Mouse (Mus musculus) hindbrain, embryonic 15.5 days (tissue): ENCODE measurements at regions not wholly inside any gene's neighbourhood (a gene's known extent, or its start where the extent isn't known, plus 50 kb on each side); places are given as distances from the start of the nearest gene placed in this dataset.

Experiments used
- ATAC-seq: fragments of 200-750 bp; cut with Nextera tagmentation; 2 replicates; pipeline ENCODE4 v1.8.0; 2017; ENCODE audit warnings: low read depth, moderate number of reproducible peaks, moderate TSS enrichment; ENCODE audit not compliant: low FRiP score
- H3K27ac ChIP-seq: fragments of 300-500 bp; sonication (generic); replicated peaks from 2 replicates; pipeline ENCODE4 v1.5.1; 2015; ENCODE audit warnings: mild to moderate bottlenecking, inconsistent platforms
- H3K27me3 ChIP-seq: fragments of 300-500 bp; sonication (generic); 2 replicates; pipeline ENCODE4 v1.6.1; 2015; ENCODE audit warnings: control low read depth, inconsistent platforms
- H3K36me3 ChIP-seq: fragments of 300-500 bp; sonication (generic); 2 replicates; pipeline ENCODE4 v1.6.1; 2015; ENCODE audit warnings: control low read depth, inconsistent platforms
- H3K4me1 ChIP-seq: fragments of 300-500 bp; sonication (generic); replicated peaks from 2 replicates; pipeline ENCODE4 v1.6.1; 2015; ENCODE audit warnings: control low read depth, inconsistent platforms
- H3K4me2 ChIP-seq: fragments of 300-500 bp; sonication (generic); 2 replicates; pipeline ENCODE4 v1.6.1; 2015; ENCODE audit warnings: moderate library complexity, mild to moderate bottlenecking, inconsistent platforms
- H3K4me3 ChIP-seq: fragments of 300-500 bp; sonication (generic); 2 replicates; pipeline ENCODE4 v1.5.1; 2015; ENCODE audit warnings: mild to moderate bottlenecking, inconsistent platforms
- H3K9ac ChIP-seq: fragments of 300-500 bp; sonication (generic); 2 replicates; pipeline ENCODE4 v1.6.1; 2015; ENCODE audit warnings: inconsistent platforms
- H3K9me3 ChIP-seq: fragments of 300-500 bp; sonication (generic); 2 replicates; pipeline ENCODE4 v1.6.1; 2016; ENCODE audit warnings: control low read depth, inconsistent platforms
- WGBS: fragments of 180-500 bp; shearing (Covaris S2); methylation state at CpG from one replicate; pipeline ENCODE4 v1.1.7; 2015; 5-methylcytosine and 5-hydroxymethylcytosine counted together

DNA sequence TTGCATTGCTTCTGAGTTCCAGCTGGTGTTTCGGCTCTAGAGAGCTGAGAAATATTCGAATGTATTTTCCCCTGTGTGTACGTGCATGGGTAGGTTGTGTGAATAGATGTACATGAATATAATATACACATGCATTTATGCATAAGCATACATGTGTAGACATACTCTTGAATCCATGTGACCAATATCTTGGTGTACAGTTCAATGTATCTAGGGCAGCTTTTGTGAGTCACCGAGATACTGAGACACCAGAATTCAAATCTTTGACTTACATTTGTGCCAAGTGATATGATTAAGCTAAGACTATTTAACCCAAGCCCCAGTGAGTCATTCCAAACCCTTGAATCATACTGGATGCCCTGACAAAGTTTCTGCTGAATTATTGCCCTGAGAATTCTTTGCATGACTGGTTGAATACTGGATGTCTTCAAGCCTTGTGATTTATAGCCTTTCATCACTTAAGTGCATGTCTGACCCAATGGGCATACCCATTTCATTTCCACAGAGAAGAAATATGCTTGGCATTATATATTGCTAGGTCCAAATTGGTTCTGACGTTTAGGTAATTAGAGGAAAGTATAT, 103.3 kb upstream of the Tsc22d2 start:
- Histone ChIP-seq H3K36me3 (no peaks in the 10 kb centered on the region), H3K9ac (no peak overlapping the region), H3K4me1 (no peaks in the 10 kb centered on the region), H3K9me3 (no peaks in the 10 kb centered on the region), H3K4me2 (no peak overlapping the region), H3K4me3 (no peak overlapping the region), H3K27me3 (no peaks in the 10 kb centered on the region), H3K27ac (no peak overlapping the region)
- WGBS = 90% methylated on average over 5 of the region's 5 CpGs
- ATAC-seq = no peak

- H3K27me3 ChIP-seq = no peaks in the 10 kb centered on the region
- 59% methylated on average over 6 of the region's 6 CpGs for WGBS
- H3K9ac ChIP-seq = no peak overlapping the region
- H3K4me3 ChIP-seq = no peak overlapping the region
- H3K27ac ChIP-seq = no peak overlapping the region
- no peaks in the 10 kb centered on the region for H3K9me3 ChIP-seq
- no peak for ATAC-seq
- H3K4me2 ChIP-seq = no peak overlapping the region
- H3K4me1 ChIP-seq = no peaks in the 10 kb centered on the region
- H3K36me3 ChIP-seq = no peaks in the 10 kb centered on the region
Observed at GRCm38 (mm10) chr3:58312623-58313022, 101.9 kb upstream of the Tsc22d2 start.

GRCm38 (mm10) chr3:58315236-58315635, 99.3 kb upstream of the Tsc22d2 start:
- Histone ChIP-seq H3K4me2 (no peak overlapping the region), H3K27me3 (no peaks in the 10 kb centered on the region), H3K4me1 (no peaks in the 10 kb centered on the region), H3K9ac (no peak overlapping the region), H3K27ac (no peak overlapping the region), H3K36me3 (no peaks in the 10 kb centered on the region), H3K4me3 (no peak overlapping the region), H3K9me3 (no peaks in the 10 kb centered on the region)
- ATAC-seq = no peak
- 89% methylated on average over 6 of the region's 6 CpGs for WGBS

- Histone ChIP-seq H3K9me3 (no peaks in the 10 kb centered on the region), H3K4me2 (no peak overlapping the region), H3K36me3 (no peaks in the 10 kb centered on the region), H3K9ac (no peak overlapping the region), H3K4me1 (no peaks in the 10 kb centered on the region), H3K27ac (no peak overlapping the region), H3K4me3 (no peak overlapping the region), H3K27me3 (no peaks in the 10 kb centered on the region)
- no peak for ATAC-seq
- WGBS = 52% methylated on average over 2 of the region's 2 CpGs
Observed at GRCm38 (mm10) chr3:58317240-58317639, 97.3 kb upstream of the Tsc22d2 start.

- H3K9ac ChIP-seq = no peak overlapping the region
- no peaks in the 10 kb centered on the region for H3K9me3 ChIP-seq
- H3K27ac ChIP-seq = no peak overlapping the region
- WGBS = 87% methylated on average over 2 of the region's 2 CpGs
- H3K36me3 ChIP-seq = no peaks in the 10 kb centered on the region
- H3K4me3 ChIP-seq = no peak overlapping the region
- ATAC-seq = no peak
- no peaks in the 10 kb centered on the region for H3K27me3 ChIP-seq
- H3K4me2 ChIP-seq = no peak overlapping the region
- H3K4me1 ChIP-seq = no peaks in the 10 kb centered on the region
Observed at GRCm38 (mm10) chr3:58318756-58319155, 95.8 kb upstream of the Tsc22d2 start.

- Histone ChIP-seq H3K4me2 (no peak overlapping the region), H3K9me3 (no peaks in the 10 kb centered on the region), H3K9ac (no peak overlapping the region), H3K27ac (no peak overlapping the region), H3K36me3 (no peaks in the 10 kb centered on the region), H3K27me3 (no peaks in the 10 kb centered on the region), H3K4me1 (no peaks in the 10 kb centered on the region), H3K4me3 (no peak overlapping the region)
- 82% methylated on average over 1 of the region's 1 CpGs for WGBS
- no peak for ATAC-seq
Observed at GRCm38 (mm10) chr3:58319463-58319862, 95.1 kb upstream of the Tsc22d2 start.

GRCm38 (mm10) chr3:58320812-58321211, 93.7 kb upstream of the Tsc22d2 start:
- no peak overlapping the region for H3K27ac ChIP-seq
- no peaks in the 10 kb centered on the region for H3K36me3 ChIP-seq
- no peaks in the 10 kb centered on the region for H3K27me3 ChIP-seq
- no peak overlapping the region for H3K4me3 ChIP-seq
- H3K4me2 ChIP-seq = no peak overlapping the region
- no peak overlapping the region for H3K9ac ChIP-seq
- H3K4me1 ChIP-seq = no peaks in the 10 kb centered on the region
- no peaks in the 10 kb centered on the region for H3K9me3 ChIP-seq
- 81% methylated on average over 4 of the region's 4 CpGs for WGBS
- ATAC-seq = no peak

GRCm38 (mm10) chr3:58322322-58322721, 92.2 kb upstream of the Tsc22d2 start:
- no peak for ATAC-seq
- Histone ChIP-seq H3K27ac (no peak overlapping the region), H3K9ac (no peak overlapping the region), H3K36me3 (no peaks in the 10 kb centered on the region), H3K27me3 (no peaks in the 10 kb centered on the region), H3K4me3 (no peak overlapping the region), H3K4me1 (no peaks in the 10 kb centered on the region), H3K9me3 (no peaks in the 10 kb centered on the region), H3K4me2 (no peak overlapping the region)
- WGBS = 95% methylated on average over 1 of the region's 1 CpGs

DNA sequence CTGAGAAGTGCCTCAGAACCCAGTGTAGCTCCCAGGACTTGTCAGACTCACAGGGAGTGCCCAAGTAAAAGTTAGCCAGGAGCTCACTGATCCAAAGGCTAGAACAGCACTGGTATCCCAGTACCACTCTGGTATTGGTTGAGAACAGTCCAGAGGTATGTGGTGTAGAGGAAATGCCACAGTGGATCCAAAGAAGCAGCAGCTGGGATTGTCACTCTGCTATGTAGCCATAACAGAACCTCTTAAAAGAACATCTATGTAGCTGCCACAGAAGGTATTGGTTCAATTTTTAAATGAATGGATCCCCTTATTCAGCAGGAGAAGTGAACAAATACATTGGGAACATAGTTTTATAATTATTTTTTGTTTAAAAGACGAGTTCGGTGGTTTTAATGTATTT, 86.8 kb upstream of the Tsc22d2 start:
- Histone ChIP-seq H3K27me3 (no peaks in the 10 kb centered on the region), H3K36me3 (no peaks in the 10 kb centered on the region), H3K9me3 (no peaks in the 10 kb centered on the region), H3K27ac (no peak overlapping the region), H3K4me1 (no peaks in the 10 kb centered on the region), H3K4me3 (no peak overlapping the region), H3K4me2 (no peak overlapping the region), H3K9ac (no peak overlapping the region)
- 85% methylated on average over 2 of the region's 2 CpGs for WGBS
- ATAC-seq = no peak

DNA sequence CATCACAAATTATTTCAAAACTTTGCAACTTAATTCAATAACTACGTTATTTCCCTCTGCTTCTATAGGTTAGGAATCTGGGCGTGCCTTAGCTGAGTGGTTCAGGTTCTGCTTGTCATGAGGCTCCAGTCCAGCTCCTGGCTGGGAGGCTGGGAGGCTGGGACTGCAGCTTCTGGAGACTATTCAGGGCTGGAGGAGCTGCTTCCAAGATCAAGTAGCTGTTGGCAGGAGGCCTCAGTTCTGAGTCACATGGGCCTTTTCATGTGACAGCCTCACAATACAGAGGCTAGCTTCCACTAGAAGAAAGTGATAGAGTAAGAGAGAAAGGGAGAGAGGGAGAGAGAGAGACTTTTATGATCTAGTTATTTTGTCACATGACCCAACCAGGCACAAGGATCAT, 84.3 kb upstream of the Tsc22d2 start:
- H3K27me3 ChIP-seq = no peaks in the 10 kb centered on the region
- H3K9me3 ChIP-seq = no peaks in the 10 kb centered on the region
- ATAC-seq = peak; percentile 59; the same call in 1 of the 2 replicates
- 75% methylated on average over 2 of the region's 2 CpGs for WGBS
- no peak overlapping the region for H3K9ac ChIP-seq
- H3K4me1 ChIP-seq = no peaks in the 10 kb centered on the region
- H3K36me3 ChIP-seq = no peaks in the 10 kb centered on the region
- no peak overlapping the region for H3K4me3 ChIP-seq
- H3K4me2 ChIP-seq = no peak overlapping the region
- no peak overlapping the region for H3K27ac ChIP-seq

- Histone ChIP-seq H3K4me3 (no peak overlapping the region), H3K27me3 (no peaks in the 10 kb centered on the region), H3K36me3 (no peaks in the 10 kb centered on the region), H3K4me1 (no peaks in the 10 kb centered on the region; the same call in 1 of the 2 replicates), H3K27ac (no peak overlapping the region), H3K9ac (no peak overlapping the region), H3K4me2 (no peak overlapping the region), H3K9me3 (no peaks in the 10 kb centered on the region)
- no peak for ATAC-seq
- 76% methylated on average over 7 of the region's 7 CpGs for WGBS
Observed at GRCm38 (mm10) chr3:58333997-58334396, 80.5 kb upstream of the Tsc22d2 start.

DNA sequence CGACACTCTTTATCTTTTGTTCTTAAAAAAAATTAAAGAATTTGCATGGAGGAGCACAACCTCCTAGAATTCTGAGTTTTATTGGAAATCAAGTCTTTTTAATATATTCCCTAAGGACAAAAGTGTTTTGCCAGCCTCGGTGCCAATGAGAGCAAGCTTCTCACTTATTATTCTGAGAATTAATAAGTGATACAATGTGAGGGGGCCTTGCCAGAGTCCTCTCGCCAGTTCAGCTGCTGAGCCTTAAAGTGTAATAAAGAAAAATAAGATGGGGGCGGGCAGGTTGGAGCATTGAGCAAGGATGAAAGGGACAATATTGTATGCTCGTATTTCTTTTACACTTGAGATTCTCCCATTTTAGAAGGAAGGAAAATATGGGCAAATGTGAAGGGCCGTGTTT, 79.2 kb upstream of the Tsc22d2 start:
- 58% methylated on average over 6 of the region's 6 CpGs for WGBS
- Histone ChIP-seq H3K27me3 (no peaks in the 10 kb centered on the region), H3K27ac (no peak overlapping the region), H3K9ac (no peak overlapping the region), H3K4me1 (no peaks in the 10 kb centered on the region; the same call in 1 of the 2 replicates), H3K4me3 (no peak overlapping the region), H3K9me3 (no peaks in the 10 kb centered on the region), H3K36me3 (no peaks in the 10 kb centered on the region), H3K4me2 (no peak overlapping the region)
- ATAC-seq = no peak

DNA sequence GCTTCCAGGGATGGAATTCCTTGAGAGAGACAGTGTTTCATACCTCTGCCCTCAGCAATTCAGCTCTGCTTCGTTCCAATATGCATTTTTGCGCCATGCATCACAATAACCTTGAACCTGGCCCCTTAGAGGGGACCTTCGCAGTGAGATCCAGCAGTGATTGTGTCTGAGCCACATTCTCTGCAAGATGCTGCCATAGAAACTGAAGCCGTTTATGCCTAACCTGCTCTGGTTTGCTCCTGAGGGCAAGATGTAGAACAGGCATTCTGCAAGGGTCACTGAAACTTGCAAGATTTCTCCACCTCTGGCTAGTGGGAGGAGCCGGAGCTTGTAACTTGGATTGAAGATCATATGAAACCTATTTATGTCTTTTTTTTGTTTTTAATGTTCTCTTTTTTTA, 78.4 kb upstream of the Tsc22d2 start:
- 37% methylated on average over 5 of the region's 5 CpGs for WGBS
- ATAC-seq = 0 out of 2 replicates have a peak, but pooled peaks have one; percentile 48

More for the DNA sequence above, 78.4 kb upstream of the Tsc22d2 start:
- Histone ChIP-seq H3K36me3 (no peaks in the 10 kb centered on the region), H3K4me2 (no peak overlapping the region), H3K4me1 (no peaks in the 10 kb centered on the region; the same call in 1 of the 2 replicates), H3K27me3 (no peaks in the 10 kb centered on the region), H3K9ac (no peak overlapping the region), H3K27ac (no peak overlapping the region), H3K4me3 (no peak overlapping the region), H3K9me3 (no peaks in the 10 kb centered on the region)
